ENCODE assay signal across 24 mouse cellular contexts in genomic region chr9:116999186-116999585, GRCm38 (mm10).
A peak's percentile ranks its signal among the peaks of the same experiment; 100 is the strongest.
DNase-seq lines count a peak whose midpoint lies in the region; ATAC-seq lines count a peak whose summit lies in the region.
"Had no signal": no experiment of that assay in that cellular context is flagged by ENCODE, and none has a peak within 500 bp of the region (broad histone marks: within the 10 kb centered on the region; RNA-seq: fewer than 3 reads in every experiment).

No protein-coding gene starts in this region.

- H3K27me3 ChIP-seq in heart, embryonic 10.5 days (ENCODE audit: insufficient read depth, poor library complexity, severe bottlenecking) = no peaks in the 10 kb centered on the region
- no peaks in the 10 kb centered on the region for H3K27me3 ChIP-seq in limb, embryonic 15.5 days
- H3K27me3 ChIP-seq in hindbrain, embryonic 11.5 days (ENCODE audit: control insufficient read depth, insufficient read depth, low read length) = no peaks in the 10 kb centered on the region
- H3K27me3 ChIP-seq: forebrain, embryonic 13.5 days; heart, embryonic 12.5 days; hindbrain, embryonic 15.5 days; lung, embryonic 15.5 days; midbrain, embryonic 13.5 days; neural tube, embryonic 13.5 days; Patski had no signal

- no peak overlapping the region for H3K4me2 ChIP-seq in limb, embryonic 15.5 days
- no peak overlapping the region for H3K4me2 ChIP-seq in hindbrain, embryonic 11.5 days (replicated peaks; ENCODE audit: low read depth, low read length)
- H3K4me2 ChIP-seq: forebrain, embryonic 13.5 days; heart, embryonic 12.5 days; hindbrain, embryonic 15.5 days; liver, embryonic 11.5 days; lung, embryonic 15.5 days; midbrain, embryonic 13.5 days; neural tube, embryonic 13.5 days had no signal

- WGBS in heart, embryonic 10.5 days = 70% methylated on average over 6 of the region's 6 CpGs
- WGBS in limb, embryonic 15.5 days = 23% methylated on average over 6 of the region's 6 CpGs
- 69% methylated on average over 6 of the region's 6 CpGs for WGBS in hindbrain, embryonic 11.5 days

- no peak overlapping the region for H3K27ac ChIP-seq in heart, embryonic 10.5 days
- peak overlapping the region; percentile 75 for H3K27ac ChIP-seq in limb, embryonic 15.5 days
- no peak overlapping the region for H3K27ac ChIP-seq in hindbrain, embryonic 11.5 days (ENCODE audit: low read depth, low read length)
- H3K27ac ChIP-seq: forebrain, embryonic 13.5 days; hindbrain, embryonic 15.5 days; kidney, postnatal 0 days; lung, embryonic 15.5 days; macrophage; midbrain, embryonic 13.5 days; neural tube, embryonic 13.5 days had no signal

- no peaks in the 10 kb centered on the region for H3K9me3 ChIP-seq in heart, embryonic 10.5 days
- H3K9me3 ChIP-seq in limb, embryonic 15.5 days = no peaks in the 10 kb centered on the region
- H3K9me3 ChIP-seq in hindbrain, embryonic 11.5 days (ENCODE audit: control insufficient read depth, low read length) = no peaks in the 10 kb centered on the region
- H3K9me3 ChIP-seq: forebrain, embryonic 13.5 days; hindbrain, embryonic 15.5 days; lung, embryonic 15.5 days; midbrain, embryonic 13.5 days; neural tube, embryonic 13.5 days had no signal

- intact Hi-C loops in heart, postnatal 25 days (cut with DNase I) = no loop called here

- no peak overlapping the region for H3K9ac ChIP-seq in limb, embryonic 15.5 days
- H3K9ac ChIP-seq in hindbrain, embryonic 11.5 days (ENCODE audit: low read depth, low read length) = no peak overlapping the region
- H3K9ac ChIP-seq: forebrain, embryonic 13.5 days; heart, embryonic 12.5 days; hindbrain, embryonic 15.5 days; lung, embryonic 15.5 days; midbrain, embryonic 13.5 days; neural tube, embryonic 13.5 days had no signal

- H3K36me3 ChIP-seq in heart, embryonic 10.5 days = no peaks in the 10 kb centered on the region
- no peaks in the 10 kb centered on the region for H3K36me3 ChIP-seq in limb, embryonic 15.5 days
- H3K36me3 ChIP-seq in hindbrain, embryonic 11.5 days (ENCODE audit: control insufficient read depth, insufficient read depth, low read length) = no peaks in the 10 kb centered on the region
- H3K36me3 ChIP-seq: hindbrain, embryonic 15.5 days; lung, embryonic 15.5 days; midbrain, embryonic 13.5 days; neural tube, embryonic 13.5 days had no signal

- ATAC-seq in limb, embryonic 15.5 days (ENCODE audit: insufficient number of reproducible peaks, low FRiP score, low TSS enrichment, low read depth) = no peak
- ATAC-seq in hindbrain, embryonic 11.5 days (ENCODE audit: low FRiP score) = no peak
- no peak for ATAC-seq in granulocyte monocyte progenitor cell, adult 5-6 weeks (replicated peaks; ENCODE audit: poor library complexity, severe bottlenecking)
- ATAC-seq: forebrain, embryonic 13.5 days; midbrain, embryonic 13.5 days; Patski had no signal

- no peak overlapping the region for H3K4me3 ChIP-seq in heart, embryonic 10.5 days
- H3K4me3 ChIP-seq in limb, embryonic 15.5 days = no peak overlapping the region
- no peak overlapping the region for H3K4me3 ChIP-seq in hindbrain, embryonic 11.5 days (ENCODE audit: low read depth, low read length)
- H3K4me3 ChIP-seq: forebrain, embryonic 13.5 days; heart, embryonic 12.5 days; hindbrain, embryonic 15.5 days; lung, embryonic 15.5 days; midbrain, embryonic 13.5 days; neural tube, embryonic 13.5 days had no signal

- H3K4me1 ChIP-seq in heart, embryonic 10.5 days = no peaks in the 10 kb centered on the region
- peaks cover 9% of the 10 kb centered on the region for H3K4me1 ChIP-seq in limb, embryonic 15.5 days
- no peaks in the 10 kb centered on the region for H3K4me1 ChIP-seq in hindbrain, embryonic 11.5 days (replicated peaks; ENCODE audit: control insufficient read depth, insufficient read depth, low read length)
- H3K4me1 ChIP-seq: forebrain, embryonic 13.5 days; heart, embryonic 12.5 days; hindbrain, embryonic 15.5 days; midbrain, embryonic 13.5 days; neural tube, embryonic 13.5 days had no signal

- DNase-seq in heart, embryonic 10.5 days (ENCODE audit: low spot score) = peak; percentile 33
- DNase-seq in heart, postnatal 25 days (ENCODE audit: low spot score) = no peak
- peak; percentile 48 for DNase-seq in embryo, embryonic 11 days
- peak; percentile 68 for DNase-seq in forelimb bud, embryonic 11.5 days (ENCODE audit: low read depth, low spot score)
- DNase-seq in hindbrain, embryonic 11.5 days (ENCODE audit: low spot score) = no peak
- no peak for DNase-seq in neural tube, embryonic 10.5 days (ENCODE audit: extremely low spot score, low spot score)
- DNase-seq: adrenal gland, postnatal 10 days; cerebellum, postnatal 10 days; heart, postnatal 14 days; kidney, adult 18-20 months; spleen, adult 18-20 months; thymus, postnatal 4 days had no signal

Comparison
In these comparisons a context has a peak if more than half of its experiments do, and no peak if none do; other contexts are left out.
1. DNase-seq: peak in heart, embryonic 10.5 days (single experiment), embryo, embryonic 11 days (single experiment) and forelimb bud, embryonic 11.5 days (single experiment); none in heart, postnatal 25 days (single experiment), hindbrain, embryonic 11.5 days (single experiment) and neural tube, embryonic 10.5 days (single experiment).